Mouse (Mus musculus) intestine, embryonic 15.5 days (tissue): ENCODE measurements around the gene Gm20388. TPM values are rescaled to one million over a fixed set of nuclear protein-coding genes. Genes with fewer than 3 reads are reported as not detected.

Experiments
- ATAC-seq: fragments of 200-750 bp; cut with Nextera tagmentation; 2 replicates; pipeline ENCODE4 v1.8.0; 2017; ENCODE audit warnings: moderate TSS enrichment, moderate library complexity
- H3K27ac ChIP-seq: fragments of 300-500 bp; sonication (generic); 2 replicates; pipeline ENCODE4 v1.5.1; 2015; ENCODE audit warnings: mild to moderate bottlenecking, inconsistent platforms
- H3K27me3 ChIP-seq: fragments of 300-500 bp; sonication (generic); replicated peaks from 2 replicates; pipeline ENCODE4 v1.6.1; 2015; ENCODE audit warnings: inconsistent platforms
- H3K36me3 ChIP-seq: fragments of 300-500 bp; sonication (generic); 2 replicates; pipeline ENCODE4 v1.6.1; 2015; ENCODE audit warnings: inconsistent platforms
- H3K4me1 ChIP-seq: fragments of 300-500 bp; sonication (generic); replicated peaks from 2 replicates; pipeline ENCODE4 v1.6.1; 2015; ENCODE audit warnings: inconsistent platforms
- H3K4me2 ChIP-seq: fragments of 300-500 bp; sonication (generic); replicated peaks from 2 replicates; pipeline ENCODE4 v1.6.1; 2015; ENCODE audit warnings: mild to moderate bottlenecking, inconsistent platforms
- H3K4me3 ChIP-seq: fragments of 300-500 bp; sonication (generic); replicated peaks from 2 replicates; pipeline ENCODE4 v1.5.1; 2015; ENCODE audit warnings: inconsistent platforms
- H3K9ac ChIP-seq: fragments of 300-500 bp; sonication (generic); 2 replicates; pipeline ENCODE4 v1.6.1; 2015; ENCODE audit warnings: inconsistent platforms
- H3K9me3 ChIP-seq: fragments of 300-500 bp; sonication (generic); 2 replicates; pipeline ENCODE4 v1.6.1; 2016; ENCODE audit warnings: inconsistent platforms
- whole genome bisulfite sequencing: fragments of 180-500 bp; shearing (Covaris S2); methylation state at CpG from one replicate; pipeline ENCODE4 v1.1.7; 2015; 5-methylcytosine and 5-hydroxymethylcytosine counted together
- polyA plus RNA-seq: library from polyadenylated mRNA; unstranded; fragments of >200 nt; fragmentation: Nextera tagmentation; extraction: Ambion mirVana; gene quantifications from 2 replicates; pipeline ENCODE4 v1.2.1, GENCODE M21; 2015

The Gm20388 gene
- polyA plus RNA-seq, 1 experiment from 2014 or later, result not detected

DNA sequence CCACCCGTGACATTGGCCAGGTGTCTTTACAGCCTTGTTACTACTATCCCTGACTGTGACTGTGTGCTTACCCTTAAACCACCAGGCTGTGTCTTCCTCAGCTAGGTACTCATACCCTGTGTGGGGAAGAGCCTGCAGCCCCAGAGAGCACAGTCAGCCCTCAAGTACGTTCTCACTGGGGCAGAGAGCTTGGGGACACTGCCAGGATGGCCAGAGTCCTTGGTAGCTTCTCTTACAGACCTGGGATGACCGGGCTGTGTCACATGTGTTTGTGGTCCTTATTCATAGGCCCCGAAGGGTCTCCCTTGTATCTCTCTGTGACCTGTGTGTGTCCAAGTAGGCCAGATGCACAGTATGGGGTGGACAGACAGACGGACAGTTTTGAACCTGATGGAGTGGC, 350.0 kb downstream of the Gm20388 start:
- Histone ChIP-seq H3K27me3 (no peaks in the 10 kb centered on the region), H3K4me2 (peak overlapping the region; percentile 38; the same call in 1 of the 2 replicates), H3K9me3 (no peaks in the 10 kb centered on the region), H3K9ac (0 out of 2 replicates have a peak overlapping the region, but pooled peaks have one; percentile 11), H3K4me3 (no peak overlapping the region), H3K4me1 (peaks cover 72% of the 10 kb centered on the region), H3K27ac (peak overlapping the region; percentile 54), H3K36me3 (no peaks in the 10 kb centered on the region)
- no peak for ATAC-seq
- WGBS, result 79% methylated on average over 5 of the region's 5 CpGs

DNA sequence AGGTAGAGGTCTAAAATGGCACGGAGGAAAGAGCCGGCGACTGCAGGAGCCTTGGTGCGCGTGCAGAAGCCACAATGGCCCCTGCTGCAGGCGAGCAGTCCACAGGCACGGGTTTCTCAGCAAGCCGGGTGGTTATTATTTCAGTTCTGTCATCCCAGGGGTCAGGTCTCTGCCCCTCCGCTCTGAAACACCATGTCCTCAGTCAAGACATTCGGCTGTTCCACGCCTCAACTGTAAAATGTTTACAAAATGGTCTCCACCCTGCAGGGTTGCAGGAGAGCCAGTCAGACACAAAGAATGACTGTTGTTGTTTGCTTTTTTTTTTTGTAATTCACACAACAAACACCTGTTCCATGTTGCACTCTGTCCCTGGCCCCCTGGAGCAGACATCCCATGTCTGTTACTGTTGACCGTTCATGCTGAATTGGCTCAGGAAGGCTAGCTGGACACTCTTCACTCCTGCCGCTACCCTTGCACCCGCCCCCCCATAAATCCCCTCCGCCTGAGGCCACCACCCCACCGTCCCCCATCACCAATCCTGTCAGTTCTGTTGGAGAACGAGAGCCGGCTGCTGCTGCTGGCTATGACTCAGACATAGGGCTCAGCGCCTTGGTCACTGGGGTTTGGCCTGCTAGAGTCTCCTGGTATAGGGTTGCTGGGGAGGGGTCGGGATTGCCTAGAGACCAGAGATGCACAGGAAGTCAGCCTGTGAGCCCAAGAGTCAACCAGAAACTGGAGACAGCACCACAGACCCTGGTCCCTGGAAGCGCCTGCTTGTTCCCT, 350.9 kb downstream of the Gm20388 start:
- H3K27ac ChIP-seq, result peak overlapping the region; percentile 73

DNA sequence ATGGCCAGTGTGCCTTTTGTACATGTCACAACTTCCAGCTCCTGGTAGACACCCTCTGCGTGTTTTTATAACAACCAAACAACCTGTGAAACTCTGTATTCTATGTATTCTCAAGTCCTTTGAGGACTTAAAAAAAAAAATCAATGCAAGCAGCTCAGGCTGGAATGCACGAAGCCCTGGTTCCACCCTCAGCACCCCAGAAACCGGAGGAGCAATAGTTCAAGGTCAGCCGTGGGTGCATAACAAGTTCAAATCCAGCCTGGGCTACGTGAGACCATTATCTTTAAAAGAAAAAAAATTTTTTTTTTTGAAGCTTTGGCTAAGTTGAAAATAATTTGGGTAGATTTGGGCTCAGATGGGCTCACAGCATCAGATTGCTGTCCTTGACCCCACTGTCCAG, 353.2 kb downstream of the Gm20388 start:
- WGBS, result 82% methylated on average over 5 of the region's 5 CpGs
- no peaks in the 10 kb centered on the region for H3K36me3 ChIP-seq
- H3K27me3 ChIP-seq, result no peaks in the 10 kb centered on the region
- no peaks in the 10 kb centered on the region for H3K9me3 ChIP-seq
- ATAC-seq, result no peak
- H3K27ac ChIP-seq, result no peak overlapping the region
- H3K4me2 ChIP-seq, result no peak overlapping the region
- no peak overlapping the region for H3K9ac ChIP-seq
- peaks cover 76% of the 10 kb centered on the region for H3K4me1 ChIP-seq
- H3K4me3 ChIP-seq, result no peak overlapping the region

More for the DNA sequence above, 350.9 kb downstream of the Gm20388 start:
- no peaks in the 10 kb centered on the region for H3K27me3 ChIP-seq
- no peak overlapping the region for H3K4me3 ChIP-seq
- peak overlapping the region; percentile 38 for H3K4me2 ChIP-seq
- no peak overlapping the region for H3K9ac ChIP-seq
- ATAC-seq, result no peak
- whole genome bisulfite sequencing, result 26% methylated on average over 21 of the region's 21 CpGs
- no peaks in the 10 kb centered on the region for H3K9me3 ChIP-seq
- H3K4me1 ChIP-seq, result peaks cover 68% of the 10 kb centered on the region
- no peaks in the 10 kb centered on the region for H3K36me3 ChIP-seq

DNA sequence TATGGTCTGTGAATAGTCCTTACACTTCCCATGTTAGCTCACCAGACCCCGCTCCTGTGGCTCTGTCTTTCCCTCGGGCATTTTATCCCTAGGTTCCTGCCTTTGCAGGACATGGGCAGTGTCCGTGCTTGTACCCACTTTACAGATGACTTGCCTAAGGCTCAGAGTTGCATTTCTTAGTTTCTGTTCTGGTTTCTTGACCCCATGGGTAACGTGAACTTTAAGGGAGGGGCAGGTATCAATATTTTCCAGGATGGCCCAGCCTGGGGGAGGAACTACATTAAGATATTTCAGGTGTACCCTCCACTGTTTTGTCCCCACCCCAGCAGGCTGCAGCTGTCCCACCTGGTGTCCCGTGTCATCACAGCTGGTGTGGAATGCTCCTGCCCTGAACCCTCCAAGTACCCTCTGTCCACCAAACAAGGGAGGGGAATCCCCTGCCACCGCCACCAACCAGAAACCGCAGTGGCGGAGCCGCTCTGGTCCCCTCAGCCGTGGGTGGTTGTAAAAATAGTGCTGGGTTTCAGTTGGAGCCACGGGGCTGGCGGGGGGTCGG, 353.8 kb downstream of the Gm20388 start:
- WGBS, result 25% methylated on average over 13 of the region's 13 CpGs
- Histone ChIP-seq H3K27ac (peak overlapping the region; percentile 94), H3K27me3 (no peaks in the 10 kb centered on the region), H3K4me2 (peak overlapping the region; percentile 60), H3K9ac (peak overlapping the region; percentile 12; the same call in 1 of the 2 replicates), H3K36me3 (no peaks in the 10 kb centered on the region), H3K4me3 (no peak overlapping the region; the same call in 1 of the 2 replicates), H3K4me1 (peaks cover 80% of the 10 kb centered on the region), H3K9me3 (no peaks in the 10 kb centered on the region)
- ATAC-seq, result no peak; the same call in none of the 2 replicates

DNA sequence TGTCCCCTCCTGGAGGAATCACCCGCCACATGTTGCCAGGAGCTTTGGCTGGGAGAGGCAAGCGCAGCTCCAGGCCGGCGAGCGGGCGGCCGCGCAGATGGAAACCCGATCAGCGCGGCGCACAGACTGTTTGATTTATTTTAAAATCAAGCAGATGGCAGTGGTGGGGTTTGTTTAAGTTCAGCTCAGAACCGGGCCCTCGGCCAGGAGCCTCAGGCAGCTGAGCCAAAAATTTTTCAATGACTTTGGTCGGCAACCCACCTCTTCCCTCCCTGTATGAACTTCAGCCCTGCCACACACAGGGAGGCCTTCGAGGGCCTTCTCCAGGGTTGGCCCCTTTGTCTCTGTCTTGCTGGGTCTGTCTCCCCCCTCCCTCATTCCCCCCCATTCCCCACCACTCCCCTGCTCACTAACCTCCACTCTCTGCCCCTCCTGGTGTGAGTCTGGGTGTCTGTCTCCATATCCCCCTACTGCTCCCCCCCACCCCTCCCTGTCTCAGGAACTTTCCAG, 354.4 kb downstream of the Gm20388 start:
- Histone ChIP-seq H3K36me3 (no peaks in the 10 kb centered on the region), H3K27me3 (no peaks in the 10 kb centered on the region), H3K27ac (peak overlapping the region; percentile 94), H3K4me2 (peak overlapping the region; percentile 60), H3K4me3 (no peak overlapping the region; the same call in 1 of the 2 replicates), H3K9me3 (no peaks in the 10 kb centered on the region), H3K9ac (peak overlapping the region; percentile 12; the same call in 1 of the 2 replicates), H3K4me1 (peaks cover 82% of the 10 kb centered on the region)
- peak; percentile 72 for ATAC-seq
- 14% methylated on average over 16 of the region's 16 CpGs for WGBS

DNA sequence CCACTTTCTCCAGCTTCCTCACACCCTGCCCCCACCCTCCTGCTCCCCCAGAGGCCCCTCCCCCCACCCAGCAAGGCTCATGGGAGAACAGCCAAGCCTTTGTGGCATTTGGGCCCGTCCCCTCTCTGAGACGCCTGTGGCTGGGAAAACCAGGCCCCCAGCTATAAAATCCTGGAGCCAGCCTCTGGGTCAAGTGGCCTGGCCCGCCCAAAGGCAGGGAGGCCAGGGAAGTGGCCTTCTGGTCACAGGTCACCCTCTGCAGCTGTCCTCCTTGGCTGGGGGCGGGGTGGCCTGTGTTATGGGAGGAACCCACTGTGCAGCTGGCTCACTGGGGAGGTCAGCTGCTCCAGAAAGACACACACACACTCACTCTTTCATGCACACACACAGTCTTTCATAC, 354.8 kb downstream of the Gm20388 start:
- H3K4me1 ChIP-seq, result peaks cover 79% of the 10 kb centered on the region
- no peaks in the 10 kb centered on the region for H3K27me3 ChIP-seq
- 11% methylated on average over 4 of the region's 4 CpGs for WGBS
- H3K9ac ChIP-seq, result no peak overlapping the region
- H3K9me3 ChIP-seq, result no peaks in the 10 kb centered on the region
- H3K27ac ChIP-seq, result peak overlapping the region; percentile 94
- peak overlapping the region; percentile 60 for H3K4me2 ChIP-seq
- H3K4me3 ChIP-seq, result no peak overlapping the region
- H3K36me3 ChIP-seq, result no peaks in the 10 kb centered on the region
- ATAC-seq, result peak; percentile 72

DNA sequence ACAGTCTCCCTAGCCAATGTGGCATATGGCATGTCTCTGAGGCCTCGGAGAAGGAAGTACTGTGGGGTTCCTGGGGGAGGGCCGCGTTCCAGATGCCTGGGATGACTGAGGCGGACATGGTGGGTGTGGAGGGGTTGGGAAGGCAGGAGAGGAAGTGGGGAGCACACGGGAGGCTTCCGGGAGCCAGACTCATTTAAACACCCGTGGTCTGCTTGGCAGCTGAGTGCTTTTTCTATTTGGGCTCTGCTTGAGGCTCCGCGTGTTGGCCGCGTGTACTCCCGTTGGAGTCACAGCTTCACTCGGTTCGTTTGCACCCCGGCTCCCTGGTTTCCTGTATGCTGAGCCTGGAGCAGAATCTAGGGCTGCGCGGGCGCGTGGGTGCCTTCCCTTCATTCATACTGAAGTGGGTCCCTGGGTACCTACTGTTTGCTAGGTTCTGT, 357.9 kb downstream of the Gm20388 start:
- H3K9ac ChIP-seq, result peak overlapping the region; percentile 10; the same call in 1 of the 2 replicates
- peak overlapping the region; percentile 44 for H3K27ac ChIP-seq

GRCm38 (mm10) chr8:120270449-120270848, 359.8 kb downstream of the Gm20388 start:
- no peak overlapping the region; the same call in 1 of the 2 replicates for H3K9ac ChIP-seq
- no peak for ATAC-seq
- no peaks in the 10 kb centered on the region for H3K9me3 ChIP-seq
- H3K36me3 ChIP-seq, result no peaks in the 10 kb centered on the region
- no peaks in the 10 kb centered on the region for H3K27me3 ChIP-seq
- 79% methylated on average over 13 of the region's 13 CpGs for WGBS
- no peak overlapping the region for H3K27ac ChIP-seq
- no peak overlapping the region for H3K4me3 ChIP-seq
- no peak overlapping the region for H3K4me2 ChIP-seq
- peaks cover 52% of the 10 kb centered on the region for H3K4me1 ChIP-seq

More for the DNA sequence above, 357.9 kb downstream of the Gm20388 start:
- Histone ChIP-seq H3K4me2 (peak overlapping the region; percentile 12; the same call in 1 of the 2 replicates), H3K9me3 (no peaks in the 10 kb centered on the region), H3K36me3 (no peaks in the 10 kb centered on the region), H3K4me3 (no peak overlapping the region), H3K4me1 (peaks cover 58% of the 10 kb centered on the region), H3K27me3 (no peaks in the 10 kb centered on the region)
- ATAC-seq, result no peak
- WGBS, result 38% methylated on average over 19 of the region's 19 CpGs

- H3K9me3 ChIP-seq, result no peaks in the 10 kb centered on the region
- peaks cover 57% of the 10 kb centered on the region for H3K4me1 ChIP-seq
- H3K9ac ChIP-seq, result no peak overlapping the region
- H3K27ac ChIP-seq, result no peak overlapping the region
- no peaks in the 10 kb centered on the region for H3K36me3 ChIP-seq
- H3K27me3 ChIP-seq, result no peaks in the 10 kb centered on the region
- 92% methylated on average over 4 of the region's 4 CpGs for WGBS
- H3K4me2 ChIP-seq, result no peak overlapping the region
- no peak overlapping the region for H3K4me3 ChIP-seq
- no peak for ATAC-seq
These were observed 362.8 kb downstream of the Gm20388 start for GRCm38 (mm10) chr8:120273430-120273829.

- under 1% methylated on average over 48 of the region's 49 CpGs for WGBS
- H3K4me2 ChIP-seq, result peak overlapping the region; percentile 94
- ATAC-seq, result peak; percentile 94
- H3K4me3 ChIP-seq, result peak overlapping the region; percentile 44
- peak overlapping the region; percentile 96 for H3K27ac ChIP-seq
- peak overlapping the region; percentile 55 for H3K9ac ChIP-seq
- no peaks in the 10 kb centered on the region for H3K27me3 ChIP-seq
- H3K36me3 ChIP-seq, result no peaks in the 10 kb centered on the region
- peaks cover 60% of the 10 kb centered on the region for H3K4me1 ChIP-seq
- H3K9me3 ChIP-seq, result no peaks in the 10 kb centered on the region
These were observed 365.6 kb downstream of the Gm20388 start for GRCm38 (mm10) chr8:120276051-120276890.

- peak overlapping the region; percentile 44 for H3K4me3 ChIP-seq
- ATAC-seq, result peak; percentile 13; the same call in 1 of the 2 replicates
- no peaks in the 10 kb centered on the region for H3K9me3 ChIP-seq
- peaks cover 62% of the 10 kb centered on the region for H3K4me1 ChIP-seq
- H3K27me3 ChIP-seq, result no peaks in the 10 kb centered on the region
- peak overlapping the region; percentile 96 for H3K27ac ChIP-seq
- 14% methylated on average over 16 of the region's 16 CpGs for WGBS
- no peaks in the 10 kb centered on the region for H3K36me3 ChIP-seq
- peak overlapping the region; percentile 94 for H3K4me2 ChIP-seq
- H3K9ac ChIP-seq, result peak overlapping the region; percentile 55
These were observed 366.3 kb downstream of the Gm20388 start for GRCm38 (mm10) chr8:120276891-120277426.
